Mouse (Mus musculus) right cerebral cortex, adult 18-20 months (tissue): ENCODE measurements around the gene Cdk14.

Experiments used
- DNase-seq: peaks from one replicate; pipeline ENCODE4 v3.0.0; 2022; ENCODE audit warnings: mixed read lengths

The Cdk14 gene

GRCm38 (mm10) chr5:4826886-4827285, 593.2 kb downstream of the Cdk14 start:
- no peak for DNase-seq

- DNase-seq, result no peak
Measured at GRCm38 (mm10) chr5:4825951-4826350, 594.2 kb downstream of the Cdk14 start.

GRCm38 (mm10) chr5:4825076-4825475, 595.0 kb downstream of the Cdk14 start:
- no peak for DNase-seq

GRCm38 (mm10) chr5:4824171-4824570, 595.9 kb downstream of the Cdk14 start:
- DNase-seq, result no peak

GRCm38 (mm10) chr5:4822041-4822440, 598.1 kb downstream of the Cdk14 start:
- no peak for DNase-seq

- no peak for DNase-seq
Measured at GRCm38 (mm10) chr5:4821368-4821771, 598.7 kb downstream of the Cdk14 start.

- DNase-seq, result no peak
Measured at GRCm38 (mm10) chr5:4816981-4817380, 603.1 kb downstream of the Cdk14 start.

- no peak for DNase-seq
Measured at GRCm38 (mm10) chr5:4814465-4815204, 605.5 kb downstream of the Cdk14 start.

GRCm38 (mm10) chr5:4813357-4813756, 606.8 kb downstream of the Cdk14 start:
- no peak for DNase-seq

- no peak for DNase-seq
Measured at GRCm38 (mm10) chr5:4812036-4812729, 607.9 kb downstream of the Cdk14 start.

- DNase-seq, result no peak
Measured at GRCm38 (mm10) chr5:4805228-4805627, 614.9 kb downstream of the Cdk14 start.

- DNase-seq, result no peak
Measured at GRCm38 (mm10) chr5:4803708-4804107, 616.4 kb downstream of the Cdk14 start.

- no peak for DNase-seq
Measured at GRCm38 (mm10) chr5:4801971-4802370, 618.1 kb downstream of the Cdk14 start.

- no peak for DNase-seq
Measured at GRCm38 (mm10) chr5:4801096-4801850, 618.8 kb downstream of the Cdk14 start.

GRCm38 (mm10) chr5:4791219-4791618, 628.9 kb downstream of the Cdk14 start:
- DNase-seq, result no peak

- no peak for DNase-seq
Measured at GRCm38 (mm10) chr5:4790265-4790664, 629.8 kb downstream of the Cdk14 start.

GRCm38 (mm10) chr5:4788484-4788883, 631.6 kb downstream of the Cdk14 start:
- DNase-seq, result no peak

GRCm38 (mm10) chr5:4786816-4787215, 633.3 kb downstream of the Cdk14 start:
- DNase-seq, result no peak

GRCm38 (mm10) chr5:4778274-4778673, 641.8 kb downstream of the Cdk14 start:
- DNase-seq, result no peak

GRCm38 (mm10) chr5:4776495-4776894, 643.6 kb downstream of the Cdk14 start:
- DNase-seq, result no peak

GRCm38 (mm10) chr5:4773090-4773772, 646.9 kb downstream of the Cdk14 start:
- no peak for DNase-seq

GRCm38 (mm10) chr5:4770609-4771008, 649.5 kb downstream of the Cdk14 start:
- no peak for DNase-seq

- DNase-seq, result no peak
Measured at GRCm38 (mm10) chr5:4767896-4768295, 652.2 kb downstream of the Cdk14 start.
